Mouse (Mus musculus) olfactory bulb, adult 2 months (tissue): ENCODE data around the gene Rabgap1l. TPM values are rescaled to one million over a fixed set of nuclear protein-coding genes. Genes with fewer than 3 reads are reported as not detected.
A peak's percentile ranks its signal among the peaks of the same experiment; 100 is the strongest.

ENCODE experiments used
- H3K27ac ChIP-seq: fragments of 200-500 bp; 2 replicates; pipeline ENCODE4 v1.5.1; 2012; ENCODE audit warnings: low read depth, low read length; ENCODE audit not compliant: insufficient read depth
- H3K4me1 ChIP-seq: fragments of 200-500 bp; 2 replicates; pipeline ENCODE4 v1.6.1; 2012; ENCODE audit warnings: low read length; ENCODE audit not compliant: control insufficient read depth, insufficient read depth
- H3K4me3 ChIP-seq: fragments of 200-500 bp; 2 replicates; pipeline ENCODE4 v1.5.1; 2012; ENCODE audit warnings: mild to moderate bottlenecking, low read depth, low read length, moderate library complexity; ENCODE audit not compliant: insufficient read depth
- CTCF ChIP-seq: fragments of 200-500 bp; IDR thresholded peaks from 2 replicates; pipeline ENCODE4 v1.5.1; 2012; ENCODE audit warnings: low read depth, mild to moderate bottlenecking, low read length, moderate library complexity; ENCODE audit not compliant: insufficient read depth
- POLR2A ChIP-seq: fragments of 200-500 bp; IDR thresholded peaks from 2 replicates; pipeline ENCODE4 v1.6.1; 2012; ENCODE audit warnings: mild to moderate bottlenecking, low read depth, low read length, moderate library complexity; ENCODE audit not compliant: insufficient read depth
- WGBS: fragments of 180-500 bp; shearing (Covaris S2); methylation state at CpG from one replicate; pipeline ENCODE4 v1.1.7; 2018; 5-methylcytosine and 5-hydroxymethylcytosine counted together
- polyA plus RNA-seq: library from polyadenylated mRNA; stranded (reverse); fragments of >200 nt; gene quantifications from 2 replicates; pipeline ENCODE4 v1.2.4, GENCODE M21; 2012; ENCODE audit warnings: low replicate concordance; ENCODE audit not compliant: missing spikeins, insufficient read depth, insufficient read length

The Rabgap1l gene
- polyA plus RNA-seq, 1 experiment = 89.2 TPM

DNA sequence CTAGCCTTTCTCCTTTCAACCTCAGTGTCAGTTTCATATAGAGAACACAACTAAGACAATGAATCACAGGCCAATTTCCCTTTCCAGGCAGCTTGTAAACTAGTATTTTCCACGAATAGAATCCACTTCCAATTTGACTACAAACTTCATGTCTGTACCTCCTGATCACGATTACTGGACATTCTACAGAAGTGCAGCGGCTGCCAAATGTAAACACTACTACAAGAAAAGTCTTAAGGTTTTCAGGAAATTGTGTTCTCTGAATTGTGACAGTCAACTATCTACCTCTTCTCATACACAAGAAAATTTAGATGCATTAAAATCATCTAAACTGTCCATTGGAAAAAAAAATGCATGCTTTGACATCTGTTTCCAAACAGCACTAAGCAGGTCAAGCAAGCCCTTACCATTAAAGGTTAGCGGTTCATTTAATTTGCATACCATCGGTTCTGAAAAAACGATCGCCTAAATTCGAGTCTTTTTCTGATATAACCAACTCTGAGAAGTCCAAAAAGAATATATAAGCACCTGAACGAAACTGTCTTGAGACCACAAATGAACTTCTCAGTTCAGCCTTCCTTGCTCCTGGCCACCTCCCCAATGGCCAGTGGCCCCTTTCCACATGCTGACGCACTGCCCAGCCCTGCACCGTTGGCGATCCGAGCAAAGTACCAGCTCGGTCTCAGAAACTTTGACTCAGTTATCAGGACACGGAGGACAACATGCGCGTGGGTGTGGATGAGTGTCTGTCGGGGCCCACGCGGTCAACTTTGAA, 1.4 kb downstream of the Rabgap1l start:
- Histone ChIP-seq H3K4me3 (peak overlapping the region; percentile 95), H3K4me1 (peaks cover 2% of the 10 kb centered on the region; the same call in 1 of the 2 replicates), H3K27ac (no peak overlapping the region)
- TF ChIP-seq POLR2A (no peak), CTCF (no peak)
- 8% methylated on average over 20 of the region's 20 CpGs for WGBS

DNA sequence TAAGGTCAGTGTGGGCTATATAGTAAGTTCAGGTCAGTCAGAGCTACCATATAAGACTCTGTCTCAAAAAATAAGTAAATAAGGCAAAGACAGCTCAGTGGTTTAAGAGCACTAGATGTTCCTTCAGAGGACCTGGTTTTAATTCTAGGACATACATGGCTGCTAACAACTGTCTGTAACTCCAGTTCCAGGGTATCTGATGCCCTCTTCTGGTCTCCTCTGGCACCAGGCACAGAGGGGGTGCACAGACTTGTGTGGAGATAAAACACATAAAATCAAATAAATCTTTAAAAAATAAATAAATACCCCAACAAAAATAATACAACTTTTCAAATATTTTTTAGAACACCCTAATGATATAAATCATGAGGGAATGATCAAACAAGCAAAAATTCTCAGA, 2.4 kb downstream of the Rabgap1l start:
- Histone ChIP-seq H3K4me1 (peaks cover 2% of the 10 kb centered on the region; the same call in 1 of the 2 replicates), H3K27ac (no peak overlapping the region), H3K4me3 (no peak overlapping the region)
- TF ChIP-seq CTCF = no peak

DNA sequence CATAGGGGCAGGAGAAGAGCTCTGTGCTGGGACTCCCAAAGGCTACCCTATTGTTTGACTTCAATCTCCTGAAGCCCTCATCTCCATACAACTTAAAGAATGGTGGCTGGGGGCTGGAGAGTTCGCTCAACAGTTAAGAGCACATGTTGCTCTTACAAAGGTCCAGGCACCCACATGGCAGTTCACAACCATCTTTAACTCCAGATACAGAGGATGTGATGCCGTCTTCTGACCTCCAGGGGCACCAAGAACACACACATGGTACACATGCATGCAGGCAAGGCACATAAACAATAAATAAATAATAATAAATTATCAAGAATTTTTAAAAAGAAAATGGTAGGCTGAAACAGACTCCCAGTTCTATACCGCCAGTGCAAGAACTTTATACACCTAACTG, 3.1 kb downstream of the Rabgap1l start:
- no peak for TF ChIP-seq POLR2A
- no peak for TF ChIP-seq CTCF
- Histone ChIP-seq H3K27ac (no peak overlapping the region), H3K4me3 (no peak overlapping the region), H3K4me1 (peaks cover 2% of the 10 kb centered on the region; the same call in 1 of the 2 replicates)
- 88% methylated on average over 3 of the region's 3 CpGs for WGBS

DNA sequence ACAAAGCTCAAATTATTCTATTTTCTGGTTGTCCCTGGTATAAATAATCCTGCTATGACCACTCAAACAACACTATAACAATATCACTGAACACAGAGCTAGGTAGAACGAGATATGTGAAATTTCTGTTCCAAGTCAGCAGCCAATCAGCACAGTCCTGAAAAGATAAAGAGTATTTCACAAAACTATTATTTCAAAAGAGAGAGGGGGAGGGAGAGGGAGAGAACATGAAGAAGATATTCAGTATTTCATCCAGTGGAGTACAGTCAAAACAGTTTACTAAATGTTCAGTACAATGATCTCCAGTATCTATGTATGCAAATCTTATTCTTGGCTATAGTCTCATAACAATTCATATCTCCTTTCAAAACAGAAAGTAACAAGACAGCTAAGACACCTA, 5.1 kb downstream of the Rabgap1l start:
- Histone ChIP-seq H3K4me3 (no peak overlapping the region), H3K27ac (no peak overlapping the region), H3K4me1 (peaks cover 2% of the 10 kb centered on the region; the same call in 1 of the 2 replicates)
- TF ChIP-seq CTCF (no peak), POLR2A (no peak)
- WGBS = 89% methylated on average over 1 of the region's 1 CpGs

DNA sequence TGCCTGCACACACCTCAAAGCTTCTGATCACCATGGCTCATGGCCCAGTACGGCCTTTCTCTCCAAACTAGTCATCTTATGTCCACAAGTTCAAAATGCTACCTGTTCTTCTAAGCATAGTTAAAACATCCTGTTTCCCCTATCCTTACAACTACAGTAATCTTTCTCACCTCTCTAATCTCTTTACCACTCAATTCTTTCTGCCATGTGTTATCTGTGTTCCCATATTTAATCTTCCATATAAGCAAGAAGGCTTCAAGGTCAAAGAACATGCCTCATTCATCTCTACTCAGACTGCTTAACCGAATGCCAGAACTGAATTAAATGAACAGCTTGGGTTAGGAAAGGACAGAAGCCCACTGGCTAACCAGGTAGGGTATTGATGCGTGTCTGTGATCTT, 5.8 kb downstream of the Rabgap1l start:
- TF ChIP-seq CTCF = no peak
- TF ChIP-seq POLR2A = no peak
- Histone ChIP-seq H3K4me3 (no peak overlapping the region), H3K4me1 (peaks cover 2% of the 10 kb centered on the region; the same call in 1 of the 2 replicates), H3K27ac (no peak overlapping the region)
- 91% methylated on average over 3 of the region's 3 CpGs for WGBS

DNA sequence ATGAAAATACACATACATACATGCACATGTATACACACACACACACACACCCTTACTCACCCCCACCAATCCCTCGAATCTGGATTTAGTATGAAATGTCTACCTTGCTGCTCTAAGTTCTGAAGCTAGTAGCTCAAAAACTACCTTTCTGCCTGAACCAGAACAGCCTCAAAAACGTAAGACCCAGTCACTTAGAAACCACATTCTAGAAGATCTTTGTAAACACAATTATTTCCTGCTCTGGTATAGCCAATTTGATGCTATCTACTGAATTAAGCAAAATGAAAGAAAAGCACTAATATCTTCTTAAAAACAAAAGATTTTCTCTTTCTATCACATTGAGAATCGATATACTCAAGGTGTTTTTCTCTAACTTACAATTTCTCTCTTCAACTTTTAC, 6.4 kb downstream of the Rabgap1l start:
- WGBS = 86% methylated on average over 3 of the region's 3 CpGs
- H3K4me3 ChIP-seq = no peak overlapping the region
- no peak overlapping the region for H3K27ac ChIP-seq
- H3K4me1 ChIP-seq = no peaks in the 10 kb centered on the region
- TF ChIP-seq POLR2A = no peak
- TF ChIP-seq CTCF = no peak

DNA sequence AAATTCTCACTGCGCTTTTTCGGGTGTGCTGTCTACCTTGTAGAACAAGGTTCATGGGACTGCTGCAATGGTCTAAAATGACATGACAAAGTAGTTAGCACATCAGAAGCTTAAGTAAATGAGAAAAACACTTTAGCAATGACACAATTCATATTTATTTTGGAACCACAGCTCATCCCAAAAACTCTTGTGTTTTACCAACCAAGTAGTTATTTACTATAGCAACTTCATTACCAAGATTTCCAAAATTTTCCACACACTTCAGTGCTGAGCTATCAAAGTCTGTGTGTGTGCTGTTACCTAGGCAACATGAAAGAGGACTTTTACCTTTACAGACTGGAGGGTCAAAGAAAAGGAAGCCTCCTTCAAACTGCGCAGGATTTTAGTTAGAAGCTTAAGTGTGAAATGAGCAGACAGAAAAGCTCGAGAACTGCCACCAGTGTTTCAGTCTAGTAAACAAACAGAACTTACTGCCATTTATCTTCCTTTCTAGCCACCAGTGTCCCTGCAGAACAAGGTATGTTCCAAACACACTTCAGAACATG, 7.3 kb downstream of the Rabgap1l start:
- WGBS = 84% methylated on average over 4 of the region's 4 CpGs
- Histone ChIP-seq H3K27ac (no peak overlapping the region), H3K4me1 (no peaks in the 10 kb centered on the region), H3K4me3 (no peak overlapping the region)
- TF ChIP-seq CTCF (no peak), POLR2A (no peak)

DNA sequence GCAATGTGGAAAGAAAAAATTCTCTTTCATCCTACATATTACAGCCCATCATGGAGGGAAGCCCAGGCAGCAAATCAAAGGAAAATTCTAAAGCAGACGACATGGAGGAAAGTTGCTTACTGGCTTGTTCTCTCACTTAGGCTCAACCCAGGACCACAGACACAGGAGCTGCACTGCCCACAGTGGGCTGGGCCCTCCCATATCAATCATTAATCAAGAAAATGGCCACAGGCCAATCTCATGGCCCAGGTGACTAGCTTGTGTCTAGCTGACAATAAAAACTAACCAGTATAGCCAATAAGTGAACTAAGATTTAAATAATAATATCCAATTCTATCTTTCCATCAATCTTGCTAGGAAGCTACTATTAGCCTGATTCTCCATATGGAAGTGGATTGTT, 8.9 kb downstream of the Rabgap1l start:
- 88% methylated on average over 1 of the region's 1 CpGs for WGBS
- TF ChIP-seq POLR2A (no peak), CTCF (no peak)
- H3K27ac ChIP-seq = no peak overlapping the region
- no peak overlapping the region for H3K4me3 ChIP-seq
- H3K4me1 ChIP-seq = no peaks in the 10 kb centered on the region

DNA sequence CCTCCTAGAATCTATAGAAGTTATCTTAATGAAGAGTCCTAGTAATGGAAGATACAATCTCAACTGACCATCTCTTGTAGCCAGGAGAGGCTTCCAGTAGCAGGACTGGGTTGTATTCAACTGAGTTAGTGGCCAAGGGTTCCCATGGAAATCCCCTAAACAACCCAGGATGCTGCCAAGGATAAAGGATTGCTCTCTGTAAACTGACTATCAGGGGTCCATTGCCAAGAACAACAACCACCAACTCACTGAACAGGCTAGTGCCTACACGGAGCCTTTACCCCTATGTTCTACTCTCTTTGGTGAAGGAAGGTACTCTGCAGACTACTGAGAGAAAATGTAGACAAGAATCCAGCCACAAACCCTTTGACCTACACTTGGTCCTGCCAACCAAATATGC, 18.8 kb downstream of the Rabgap1l start:
- H3K27ac ChIP-seq = no peak overlapping the region
- no peaks in the 10 kb centered on the region for H3K4me1 ChIP-seq
- 75% methylated on average over 1 of the region's 1 CpGs for WGBS
- no peak overlapping the region for H3K4me3 ChIP-seq
- TF ChIP-seq CTCF = no peak

DNA sequence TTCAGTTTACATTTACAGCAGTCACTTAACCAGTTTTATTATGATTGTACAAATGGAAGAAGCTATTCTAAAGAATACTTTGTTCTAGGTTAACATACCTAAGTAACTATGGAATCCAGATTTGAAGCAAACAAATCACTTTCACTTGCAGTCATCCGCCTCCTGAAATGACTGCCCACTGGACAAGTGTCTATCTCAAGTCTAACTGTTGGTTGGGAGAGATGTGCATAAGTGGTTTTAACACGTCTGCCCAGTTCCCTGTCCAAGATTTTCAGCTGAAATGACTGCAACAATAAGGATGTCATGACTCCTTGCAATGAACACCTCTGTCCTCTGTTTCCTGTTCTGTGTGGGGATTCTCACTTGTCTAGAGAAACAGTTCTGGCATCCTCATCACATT, 27.4 kb downstream of the Rabgap1l start:
- no peak overlapping the region for H3K4me3 ChIP-seq
- no peak overlapping the region for H3K27ac ChIP-seq
- TF ChIP-seq CTCF (no peak), POLR2A (no peak)
- 92% methylated on average over 2 of the region's 2 CpGs for WGBS
- H3K4me1 ChIP-seq = no peaks in the 10 kb centered on the region

DNA sequence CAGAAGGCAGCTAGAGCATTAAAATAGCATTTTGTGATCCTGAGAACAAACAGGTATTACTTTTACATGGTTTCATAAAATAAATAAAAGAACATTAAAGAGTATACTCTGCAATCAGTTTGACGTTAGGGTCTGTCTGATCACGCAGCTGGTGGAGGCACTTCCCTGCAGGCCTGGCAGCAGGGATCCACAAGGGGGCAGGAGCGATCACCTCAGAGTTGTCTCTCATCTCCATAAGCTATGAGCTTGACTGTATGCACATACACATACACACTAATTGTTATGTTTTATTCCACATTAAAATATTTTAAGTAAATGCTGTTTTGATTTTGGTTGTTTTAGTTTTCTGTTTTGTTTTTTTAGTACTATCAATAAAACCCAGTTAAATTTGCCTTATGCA, 34.8 kb downstream of the Rabgap1l start:
- Histone ChIP-seq H3K4me3 (no peak overlapping the region), H3K27ac (no peak overlapping the region), H3K4me1 (no peaks in the 10 kb centered on the region)
- TF ChIP-seq CTCF (peak; percentile 34; the same call in 1 of the 2 replicates), POLR2A (no peak)
- WGBS = 39% methylated on average over 3 of the region's 3 CpGs
